Mouse (Mus musculus) hematopoietic stem cell, adult 5-6 weeks (primary cell): Measurements from ENCODE around the gene Gm2042. TPM values are rescaled to one million over a fixed set of nuclear protein-coding genes. Genes with fewer than 3 reads are reported as not detected.
"Not testable (repeated sequence)": the region's sequence is repeated elsewhere in the genome, so short reads cannot be mapped to it uniquely, and the experiment has no call there.

ENCODE experiments used
- ATAC-seq, 2 experiments: fragments of 125-278 bp in 1 of 2; replicated peaks in 1 of 2; 2 replicates each; pipeline ENCODE4 v1.8.0; 2016 to 2017; ENCODE audit warnings: inconsistent platforms in 2 of 2, mild to moderate bottlenecking in 2 of 2, moderate number of reproducible peaks in 2 of 2, low read depth in 1 of 2, moderate TSS enrichment in 1 of 2; ENCODE audit not compliant: low FRiP score in 2 of 2, poor library complexity in 2 of 2, severe bottlenecking in 2 of 2, insufficient read depth in 1 of 2, low TSS enrichment in 1 of 2
- total RNA-seq: library from RNA; stranded (forward); fragments of 172-1452, 232-1000 nt; gene quantifications from 2 replicates; pipeline ENCODE4 v1.2.3, GENCODE M21; 2017

Gm2042 gene
- not detected in 2 replicates for total RNA-seq

DNA sequence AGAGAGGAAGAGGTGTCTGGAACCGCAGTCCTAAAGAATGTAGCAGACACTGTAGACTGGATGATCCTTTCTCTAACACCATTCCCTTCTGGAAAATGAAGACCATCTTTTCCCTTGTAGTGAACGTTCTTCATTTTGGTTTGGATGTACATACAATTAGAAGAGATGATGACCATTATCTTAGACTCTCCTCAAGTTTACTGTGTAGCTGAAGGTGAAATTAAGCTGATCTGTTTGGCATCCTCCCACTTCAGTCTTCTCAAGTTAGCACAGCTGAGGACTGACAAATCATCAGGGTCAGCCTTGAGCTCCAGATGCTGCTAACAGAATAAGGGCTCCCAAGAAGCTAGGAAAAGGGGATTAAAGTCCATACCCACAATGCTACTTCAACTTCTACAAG, at the start of gene Gm2042:
Gene Gm2042 (plus strand): TSS at position 301 of the 400 bp plus-strand sequence.
- not testable (repeated sequence) for ATAC-seq

DNA sequence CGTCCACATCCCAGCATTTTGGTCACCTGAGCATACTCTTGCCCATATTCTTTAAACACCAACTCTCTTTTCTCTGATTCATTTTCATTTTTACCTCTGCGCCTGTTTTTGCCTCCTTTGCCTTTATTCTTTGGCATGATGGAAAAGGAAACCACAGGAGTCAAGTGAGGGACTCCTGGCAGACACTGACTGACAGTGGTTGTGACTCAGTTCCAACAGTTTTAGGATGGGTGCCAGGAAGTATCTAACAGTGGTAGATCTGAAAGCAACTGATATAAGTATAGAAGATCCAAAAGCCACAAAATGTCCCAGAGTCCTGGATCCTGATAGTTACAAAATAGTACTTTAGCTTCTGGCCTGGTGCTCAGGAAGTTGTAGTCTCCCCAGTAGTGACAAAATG, 34.2 kb upstream of the Gm2042 start, which contains the start of gene Gm2035:
Gene Gm2035 (minus strand): TSS at position 137 of the 400 bp plus-strand sequence.
- not testable (repeated sequence) for ATAC-seq

DNA sequence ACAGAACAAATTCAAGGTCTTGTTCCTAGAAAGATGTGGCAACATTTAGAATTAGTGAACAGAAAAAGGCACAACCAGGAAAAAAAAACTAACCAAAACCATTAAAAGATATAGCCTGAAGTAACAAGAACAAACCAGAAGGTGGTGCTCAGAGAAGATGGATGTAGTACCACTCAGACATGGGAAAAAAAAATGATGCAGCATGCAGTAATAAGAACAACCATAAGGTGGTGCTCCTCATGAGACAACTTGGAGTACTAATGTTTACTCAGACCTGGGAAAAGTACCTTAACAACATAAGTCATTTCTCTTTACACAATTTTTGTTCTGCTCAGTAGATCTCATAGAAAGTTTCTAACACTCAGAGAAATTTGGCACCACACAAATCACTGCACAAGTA, 30.1 kb downstream of the Gm2042 start:
- ATAC-seq, result not testable (repeated sequence)

GRCm38 (mm10) chr12:88004118-88004517, 50.2 kb downstream of the Gm2042 start:
- not testable (repeated sequence) for ATAC-seq

Other genes starting within 250 kb of the Gm2042 start
- not detected in 2 replicates for gene Gm21319, start 178.3 kb upstream of the Gm2042 start, total RNA-seq
- not detected in 2 replicates for gene Gm21936, start 158.6 kb upstream of the Gm2042 start, total RNA-seq
- not detected in 2 replicates for gene BB287469, start 137.5 kb upstream of the Gm2042 start, total RNA-seq
- gene Gm2001, start 111.7 kb upstream of the Gm2042 start, total RNA-seq, result not detected in 2 replicates
- gene Gm2016, start 80.0 kb upstream of the Gm2042 start, total RNA-seq, result not detected in 2 replicates
- not detected in 2 replicates for gene Gm2022, start 58.7 kb upstream of the Gm2042 start, total RNA-seq
- gene Gm2035, start 34.2 kb upstream of the Gm2042 start, total RNA-seq, result not detected in 2 replicates
- not detected in 2 replicates for gene Gm2075, start 57.8 kb downstream of the Gm2042 start, total RNA-seq
- not detected in 2 replicates for gene Gm6803, start 64.7 kb downstream of the Gm2042 start, total RNA-seq
- gene Gm2056, start 72.9 kb downstream of the Gm2042 start, total RNA-seq, result not detected in 2 replicates
- not detected in 2 replicates for gene Gm16368, start 129.6 kb downstream of the Gm2042 start, total RNA-seq
- not detected in 2 replicates for gene Gm10436, start 228.0 kb downstream of the Gm2042 start, total RNA-seq